ENCODE assay signal across 18 mouse cellular contexts in genomic region chr3:104611951-104612350, GRCm38 (mm10). TPM values are rescaled to one million over a fixed set of nuclear protein-coding genes. Genes with fewer than 3 reads are reported as not detected.
A peak's percentile ranks its signal among the peaks of the same experiment; 100 is the strongest.
DNase-seq lines count a peak whose midpoint lies in the region; ATAC-seq lines count a peak whose summit lies in the region.
"Had no signal": no experiment of that assay in that cellular context is flagged by ENCODE, and none has a peak within 500 bp of the region (broad histone marks: within the 10 kb centered on the region; RNA-seq: fewer than 3 reads in every experiment).

No protein-coding gene starts in this region.

- H3K9ac ChIP-seq in forebrain, embryonic 15.5 days (replicated peaks): no peak overlapping the region
- no peak overlapping the region for H3K9ac ChIP-seq in forebrain, embryonic 11.5 days (ENCODE audit: low read length)
- H3K9ac ChIP-seq in kidney, embryonic 14.5 days (ENCODE audit: low read depth, low read length): no peak overlapping the region
- no peak overlapping the region for H3K9ac ChIP-seq in midbrain, embryonic 11.5 days (ENCODE audit: low read length)
- no peak overlapping the region for H3K9ac ChIP-seq in midbrain, embryonic 16.5 days (ENCODE audit: low read depth, low read length)
- H3K9ac ChIP-seq: embryonic facial prominence, embryonic 15.5 days; lung, embryonic 15.5 days; midbrain, embryonic 12.5 days had no signal

- H3K36me3 ChIP-seq in forebrain, embryonic 15.5 days: no peaks in the 10 kb centered on the region
- no peaks in the 10 kb centered on the region for H3K36me3 ChIP-seq in forebrain, embryonic 11.5 days (ENCODE audit: control insufficient read depth, insufficient read depth, low read length)
- no peaks in the 10 kb centered on the region for H3K36me3 ChIP-seq in kidney, embryonic 14.5 days (ENCODE audit: control insufficient read depth, insufficient read depth, low read length)
- H3K36me3 ChIP-seq in midbrain, embryonic 11.5 days (ENCODE audit: control insufficient read depth, insufficient read depth, low read length): no peaks in the 10 kb centered on the region
- H3K36me3 ChIP-seq in midbrain, embryonic 16.5 days (ENCODE audit: control insufficient read depth, insufficient read depth, low read length): no peaks in the 10 kb centered on the region
- H3K36me3 ChIP-seq: embryonic facial prominence, embryonic 15.5 days; lung, embryonic 15.5 days; midbrain, embryonic 12.5 days had no signal

- H3K4me1 ChIP-seq in forebrain, embryonic 15.5 days: peaks cover 16% of the 10 kb centered on the region
- H3K4me1 ChIP-seq in forebrain, embryonic 11.5 days (replicated peaks; ENCODE audit: control insufficient read depth, insufficient read depth, low read length): no peaks in the 10 kb centered on the region
- 0 out of 2 replicates have a peak, but pooled peaks cover 4% of the 10 kb centered on the region for H3K4me1 ChIP-seq in kidney, embryonic 14.5 days (ENCODE audit: control insufficient read depth, insufficient read depth, low read length)
- H3K4me1 ChIP-seq in midbrain, embryonic 11.5 days (ENCODE audit: control insufficient read depth, insufficient read depth, low read length): no peaks in the 10 kb centered on the region
- 0 out of 2 replicates have a peak, but pooled peaks cover 2% of the 10 kb centered on the region for H3K4me1 ChIP-seq in midbrain, embryonic 16.5 days (ENCODE audit: control insufficient read depth, insufficient read depth, low read length)
- H3K4me1 ChIP-seq: midbrain, embryonic 12.5 days had no signal

- no peak overlapping the region for H3K4me2 ChIP-seq in forebrain, embryonic 15.5 days (replicated peaks)
- H3K4me2 ChIP-seq in forebrain, embryonic 11.5 days (ENCODE audit: low read depth, low read length, severe bottlenecking): no peak overlapping the region
- no peak overlapping the region for H3K4me2 ChIP-seq in kidney, embryonic 14.5 days (replicated peaks; ENCODE audit: low read depth, low read length)
- no peak overlapping the region for H3K4me2 ChIP-seq in midbrain, embryonic 11.5 days
- no peak overlapping the region for H3K4me2 ChIP-seq in midbrain, embryonic 16.5 days (ENCODE audit: low read length)
- H3K4me2 ChIP-seq: embryonic facial prominence, embryonic 15.5 days; lung, embryonic 15.5 days; midbrain, embryonic 12.5 days had no signal

- H3K27me3 ChIP-seq in forebrain, embryonic 15.5 days: no peaks in the 10 kb centered on the region
- H3K27me3 ChIP-seq in forebrain, embryonic 11.5 days (ENCODE audit: control insufficient read depth, insufficient read depth, low read length): no peaks in the 10 kb centered on the region
- no peaks in the 10 kb centered on the region for H3K27me3 ChIP-seq in kidney, embryonic 14.5 days (ENCODE audit: control insufficient read depth, insufficient read depth, low read length)
- H3K27me3 ChIP-seq in midbrain, embryonic 11.5 days (ENCODE audit: control insufficient read depth, insufficient read depth, low read length): no peaks in the 10 kb centered on the region
- no peaks in the 10 kb centered on the region for H3K27me3 ChIP-seq in midbrain, embryonic 16.5 days (ENCODE audit: control insufficient read depth, insufficient read depth, low read depth, low read length)
- H3K27me3 ChIP-seq: embryonic facial prominence, embryonic 15.5 days; lung, embryonic 15.5 days; midbrain, embryonic 12.5 days; Patski had no signal

- intact Hi-C loops in left cerebral cortex, postnatal 14 days (cut with DNase I): no loop called here

- WGBS in forebrain, embryonic 15.5 days: 56% methylated on average over 3 of the region's 3 CpGs
- 90% methylated on average over 3 of the region's 3 CpGs for WGBS in forebrain, embryonic 11.5 days
- 93% methylated on average over 3 of the region's 3 CpGs for WGBS in kidney, embryonic 14.5 days
- WGBS in midbrain, embryonic 11.5 days: 95% methylated on average over 3 of the region's 3 CpGs
- 89% methylated on average over 3 of the region's 3 CpGs for WGBS in midbrain, embryonic 16.5 days

- H3K9me3 ChIP-seq in forebrain, embryonic 15.5 days: no peaks in the 10 kb centered on the region
- no peaks in the 10 kb centered on the region for H3K9me3 ChIP-seq in forebrain, embryonic 11.5 days (ENCODE audit: control insufficient read depth, low read length)
- H3K9me3 ChIP-seq in kidney, embryonic 14.5 days (ENCODE audit: control insufficient read depth, low read length): no peaks in the 10 kb centered on the region
- no peaks in the 10 kb centered on the region for H3K9me3 ChIP-seq in midbrain, embryonic 11.5 days (ENCODE audit: control insufficient read depth, low read length)
- no peaks in the 10 kb centered on the region for H3K9me3 ChIP-seq in midbrain, embryonic 16.5 days (replicated peaks; ENCODE audit: control insufficient read depth, low read length, poor library complexity, severe bottlenecking)
- H3K9me3 ChIP-seq: embryonic facial prominence, embryonic 15.5 days; lung, embryonic 15.5 days; midbrain, embryonic 12.5 days had no signal

- no peak overlapping the region for H3K4me3 ChIP-seq in forebrain, embryonic 15.5 days
- H3K4me3 ChIP-seq in forebrain, embryonic 11.5 days (ENCODE audit: low read depth, low read length): no peak overlapping the region
- H3K4me3 ChIP-seq in kidney, embryonic 14.5 days (ENCODE audit: low read length): no peak overlapping the region
- H3K4me3 ChIP-seq in midbrain, embryonic 11.5 days (ENCODE audit: low read depth, low read length): no peak overlapping the region
- H3K4me3 ChIP-seq in midbrain, embryonic 16.5 days (ENCODE audit: low read depth, low read length): no peak overlapping the region
- H3K4me3 ChIP-seq: embryonic facial prominence, embryonic 15.5 days; lung, embryonic 15.5 days; midbrain, embryonic 12.5 days; myocyte had no signal

- peak overlapping the region; percentile 69 for H3K27ac ChIP-seq in forebrain, embryonic 15.5 days (replicated peaks)
- H3K27ac ChIP-seq in forebrain, embryonic 11.5 days (ENCODE audit: low read depth, low read length): no peak overlapping the region
- H3K27ac ChIP-seq in kidney, embryonic 14.5 days (ENCODE audit: low read depth, low read length): no peak overlapping the region
- no peak overlapping the region for H3K27ac ChIP-seq in midbrain, embryonic 11.5 days (ENCODE audit: low read depth, low read length)
- no peak overlapping the region for H3K27ac ChIP-seq in midbrain, embryonic 16.5 days (ENCODE audit: low read length)
- H3K27ac ChIP-seq: embryonic facial prominence, embryonic 15.5 days; lung, embryonic 15.5 days; midbrain, embryonic 12.5 days had no signal

- peak; percentile 52; the same call in 1 of the 2 replicates for ATAC-seq in forebrain, embryonic 15.5 days (replicated peaks)
- ATAC-seq in forebrain, embryonic 11.5 days (replicated peaks; ENCODE audit: low FRiP score): no peak
- ATAC-seq in kidney, embryonic 14.5 days (ENCODE audit: low FRiP score, low TSS enrichment): no peak
- no peak for ATAC-seq in midbrain, embryonic 11.5 days (ENCODE audit: low FRiP score)
- no peak for ATAC-seq in midbrain, embryonic 16.5 days
- ATAC-seq: hindbrain, embryonic 16.5 days; Patski had no signal

- DNase-seq in forebrain, embryonic 11.5 days (ENCODE audit: low spot score): no peak
- DNase-seq in kidney, adult 18-20 months: peak; percentile 18
- peak; percentile 64 for DNase-seq in midbrain, embryonic 11.5 days (ENCODE audit: low spot score, missing footprints)
- DNase-seq in embryo, embryonic 10.5 days (ENCODE audit: low spot score): no peak
- DNase-seq in left cerebral cortex, postnatal 14 days (ENCODE audit: low spot score in 2 of 2): no peak
- DNase-seq: B cell, adult 2 months; cerebellum, adult 9-10 months; gastrocnemius, postnatal 36 days; thymus, adult 18-20 months had no signal

RNA-seq across cellular contexts. Expression of gene Slc16a1, which starts 26.5 kb away (rescaled TPM):
- 16.1 and 16.4 TPM in 2 replicates for polyA plus RNA-seq in forebrain, embryonic 15.5 days (2015; fragmentation: Nextera tagmentation; extraction: Ambion mirVana)
- 45.1 and 45.9 TPM in 2 replicates for polyA plus RNA-seq in forebrain, embryonic 11.5 days (2014; fragmentation: Nextera tagmentation; extraction: Ambion mirVana)
- 34.1 and 55.2 TPM in 2 replicates for polyA plus RNA-seq in kidney, embryonic 14.5 days (2014; fragmentation: Nextera tagmentation; extraction: Ambion mirVana)
- polyA plus RNA-seq in midbrain, embryonic 11.5 days (2014; fragmentation: Nextera tagmentation; extraction: Ambion mirVana): 31.9 and 36.3 TPM in 2 replicates
- 8.9 and 10.2 TPM in 2 replicates for polyA plus RNA-seq in midbrain, embryonic 16.5 days (2015; fragmentation: Nextera tagmentation; extraction: Ambion mirVana)
- total RNA-seq in left cerebral cortex, postnatal 14 days (2021): 10 to 100 TPM; 73.0 to 75.0 TPM

Comparison
In these comparisons a context has a peak if more than half of its experiments do, and no peak if none do; other contexts are left out.
1. DNase-seq: peak in kidney, adult 18-20 months (single experiment) and midbrain, embryonic 11.5 days (single experiment); none in forebrain, embryonic 11.5 days (single experiment), embryo, embryonic 10.5 days (single experiment) and left cerebral cortex, postnatal 14 days (0 of 2).